Mouse (Mus musculus): ENCODE measurements around the gene Gne. TPM values are rescaled to one million over a fixed set of nuclear protein-coding genes. Genes with fewer than 3 reads are reported as not detected.

The Gne gene
- polyA plus RNA-seq, 1 experiment from 2014 or later: 31.3 TPM

- WGBS: 94% methylated on average over 4 of the region's 4 CpGs
- Histone ChIP-seq H3K27me3 (ENCODE audit: control insufficient read depth, insufficient read depth, low read length) (no peaks in the 10 kb centered on the region), H3K36me3 (ENCODE audit: control insufficient read depth, insufficient read depth, low read length) (peaks cover 97% of the 10 kb centered on the region), H3K9ac (ENCODE audit: low read length) (no peak overlapping the region), H3K9me3 (ENCODE audit: control insufficient read depth, low read length) (no peaks in the 10 kb centered on the region), H3K4me3 (ENCODE audit: control insufficient read depth in 1 of 2, insufficient read depth in 1 of 2, low read depth in 1 of 2, low read length in 2 of 2) (no peak overlapping the region), H3K4me1 (ENCODE audit: control insufficient read depth in 2 of 2, insufficient read depth in 2 of 2, low read length in 2 of 2) (no peaks in the 10 kb centered on the region), H3K4me2 (ENCODE audit: low read length) (no peak overlapping the region), H3K27ac (replicated peaks in 1 of 2; ENCODE audit: control insufficient read depth in 1 of 2, insufficient read depth in 1 of 2, low read depth in 2 of 2, low read length in 2 of 2) (no peak overlapping the region)
- ATAC-seq (ENCODE audit: insufficient number of reproducible peaks, insufficient read depth, low FRiP score, low read depth): no peak
These were observed 43.2 kb downstream of the Gne start for GRCm38 (mm10) chr4:44040802-44041201.

GRCm38 (mm10) chr4:44036455-44036854 is 47.5 kb downstream of the Gne start:
- H3K36me3 ChIP-seq (ENCODE audit: control insufficient read depth, insufficient read depth, low read length): peaks cover 94% of the 10 kb centered on the region
- 83% methylated on average over 5 of the region's 5 CpGs for WGBS
- ATAC-seq (ENCODE audit: insufficient number of reproducible peaks, insufficient read depth, low FRiP score, low read depth): no peak

GRCm38 (mm10) chr4:44031521-44031920 is 52.5 kb downstream of the Gne start:
- Histone ChIP-seq H3K9me3 (ENCODE audit: control insufficient read depth, low read length) (no peaks in the 10 kb centered on the region), H3K27ac (replicated peaks in 1 of 2; ENCODE audit: control insufficient read depth in 1 of 2, insufficient read depth in 1 of 2, low read depth in 2 of 2, low read length in 2 of 2) (peak overlapping the region in 1 of 2 experiments; percentile 7; a peak in 1 of 4 replicates), H3K4me3 (ENCODE audit: control insufficient read depth in 1 of 2, insufficient read depth in 1 of 2, low read depth in 1 of 2, low read length in 2 of 2) (no peak overlapping the region), H3K4me2 (ENCODE audit: low read length) (no peak overlapping the region), H3K27me3 (ENCODE audit: control insufficient read depth, insufficient read depth, low read length) (no peaks in the 10 kb centered on the region), H3K4me1 (ENCODE audit: control insufficient read depth in 2 of 2, insufficient read depth in 2 of 2, low read length in 2 of 2) (peaks cover 21 to 47% of the 10 kb centered on the region in 2 experiments), H3K9ac (ENCODE audit: low read length) (no peak overlapping the region), H3K36me3 (ENCODE audit: control insufficient read depth, insufficient read depth, low read length) (peaks cover 81% of the 10 kb centered on the region)
- 74% methylated on average over 5 of the region's 5 CpGs for WGBS
- no peak for ATAC-seq (ENCODE audit: insufficient number of reproducible peaks, insufficient read depth, low FRiP score, low read depth)

More at GRCm38 (mm10) chr4:44036455-44036854, 47.5 kb downstream of the Gne start:
- Histone ChIP-seq H3K9me3 (ENCODE audit: control insufficient read depth, low read length) (no peaks in the 10 kb centered on the region), H3K4me2 (ENCODE audit: low read length) (no peak overlapping the region), H3K27ac (replicated peaks in 1 of 2; ENCODE audit: control insufficient read depth in 1 of 2, insufficient read depth in 1 of 2, low read depth in 2 of 2, low read length in 2 of 2) (no peak overlapping the region), H3K4me3 (ENCODE audit: control insufficient read depth in 1 of 2, insufficient read depth in 1 of 2, low read depth in 1 of 2, low read length in 2 of 2) (no peak overlapping the region), H3K27me3 (ENCODE audit: control insufficient read depth, insufficient read depth, low read length) (no peaks in the 10 kb centered on the region), H3K9ac (ENCODE audit: low read length) (no peak overlapping the region), H3K4me1 (ENCODE audit: control insufficient read depth in 2 of 2, insufficient read depth in 2 of 2, low read length in 2 of 2) (peaks cover 2 to 3% of the 10 kb centered on the region in 2 experiments; a peak in 2 of 4 replicates)

GRCm38 (mm10) chr4:44029661-44030066 is 54.3 kb downstream of the Gne start:
- peaks cover 82% of the 10 kb centered on the region for H3K36me3 ChIP-seq (ENCODE audit: control insufficient read depth, insufficient read depth, low read length)
- ATAC-seq (ENCODE audit: insufficient number of reproducible peaks, insufficient read depth, low FRiP score, low read depth): peak; percentile 37; the same call in 1 of the 2 replicates
- H3K9ac ChIP-seq (ENCODE audit: low read length): no peak overlapping the region
- H3K4me1 ChIP-seq (ENCODE audit: control insufficient read depth in 2 of 2, insufficient read depth in 2 of 2, low read length in 2 of 2): peaks cover 21 to 47% of the 10 kb centered on the region in 2 experiments
- no peak overlapping the region for H3K4me2 ChIP-seq (ENCODE audit: low read length)
- no peaks in the 10 kb centered on the region for H3K27me3 ChIP-seq (ENCODE audit: control insufficient read depth, insufficient read depth, low read length)
- no peaks in the 10 kb centered on the region for H3K9me3 ChIP-seq (ENCODE audit: control insufficient read depth, low read length)
- H3K4me3 ChIP-seq (ENCODE audit: control insufficient read depth in 1 of 2, insufficient read depth in 1 of 2, low read depth in 1 of 2, low read length in 2 of 2): no peak overlapping the region
- WGBS: 48% methylated on average over 15 of the region's 15 CpGs
- H3K27ac ChIP-seq (replicated peaks in 1 of 2; ENCODE audit: control insufficient read depth in 1 of 2, insufficient read depth in 1 of 2, low read depth in 2 of 2, low read length in 2 of 2): peak overlapping the region; percentile 93 to 98; a peak in 3 of 4 replicates

- Histone ChIP-seq H3K4me1 (ENCODE audit: control insufficient read depth in 2 of 2, insufficient read depth in 2 of 2, low read length in 2 of 2) (peaks cover 21 to 47% of the 10 kb centered on the region in 2 experiments), H3K27me3 (ENCODE audit: control insufficient read depth, insufficient read depth, low read length) (no peaks in the 10 kb centered on the region), H3K36me3 (ENCODE audit: control insufficient read depth, insufficient read depth, low read length) (peaks cover 85% of the 10 kb centered on the region), H3K9ac (ENCODE audit: low read length) (peak overlapping the region; percentile 49), H3K4me3 (ENCODE audit: control insufficient read depth in 1 of 2, insufficient read depth in 1 of 2, low read depth in 1 of 2, low read length in 2 of 2) (no peak overlapping the region), H3K4me2 (ENCODE audit: low read length) (peak overlapping the region; percentile 50), H3K9me3 (ENCODE audit: control insufficient read depth, low read length) (no peaks in the 10 kb centered on the region), H3K27ac (replicated peaks in 1 of 2; ENCODE audit: control insufficient read depth in 1 of 2, insufficient read depth in 1 of 2, low read depth in 2 of 2, low read length in 2 of 2) (peak overlapping the region; percentile 93 to 98)
- 33% methylated on average over 16 of the region's 16 CpGs for WGBS
- ATAC-seq (ENCODE audit: insufficient number of reproducible peaks, insufficient read depth, low FRiP score, low read depth): no peak
These were observed 55.5 kb downstream of the Gne start for GRCm38 (mm10) chr4:44028303-44029135.

GRCm38 (mm10) chr4:44025570-44025969 is 58.4 kb downstream of the Gne start:
- H3K4me1 ChIP-seq (ENCODE audit: control insufficient read depth in 2 of 2, insufficient read depth in 2 of 2, low read length in 2 of 2): peaks cover 16 to 35% of the 10 kb centered on the region in 2 experiments
- H3K9me3 ChIP-seq (ENCODE audit: control insufficient read depth, low read length): no peaks in the 10 kb centered on the region
- no peaks in the 10 kb centered on the region for H3K27me3 ChIP-seq (ENCODE audit: control insufficient read depth, insufficient read depth, low read length)
- WGBS: 93% methylated on average over 6 of the region's 6 CpGs
- H3K9ac ChIP-seq (ENCODE audit: low read length): no peak overlapping the region
- H3K36me3 ChIP-seq (ENCODE audit: control insufficient read depth, insufficient read depth, low read length): peaks cover 87% of the 10 kb centered on the region
- no peak for ATAC-seq (ENCODE audit: insufficient number of reproducible peaks, insufficient read depth, low FRiP score, low read depth)
- no peak overlapping the region for H3K27ac ChIP-seq (replicated peaks in 1 of 2; ENCODE audit: control insufficient read depth in 1 of 2, insufficient read depth in 1 of 2, low read depth in 2 of 2, low read length in 2 of 2)
- no peak overlapping the region for H3K4me2 ChIP-seq (ENCODE audit: low read length)
- no peak overlapping the region for H3K4me3 ChIP-seq (ENCODE audit: control insufficient read depth in 1 of 2, insufficient read depth in 1 of 2, low read depth in 1 of 2, low read length in 2 of 2)

GRCm38 (mm10) chr4:44024241-44024640 is 59.7 kb downstream of the Gne start:
- Histone ChIP-seq H3K9ac (ENCODE audit: low read length) (no peak overlapping the region), H3K4me3 (ENCODE audit: control insufficient read depth in 1 of 2, insufficient read depth in 1 of 2, low read depth in 1 of 2, low read length in 2 of 2) (no peak overlapping the region), H3K27me3 (ENCODE audit: control insufficient read depth, insufficient read depth, low read length) (no peaks in the 10 kb centered on the region), H3K4me1 (ENCODE audit: control insufficient read depth in 2 of 2, insufficient read depth in 2 of 2, low read length in 2 of 2) (peaks cover 4 to 22% of the 10 kb centered on the region in 2 experiments), H3K9me3 (ENCODE audit: control insufficient read depth, low read length) (no peaks in the 10 kb centered on the region), H3K36me3 (ENCODE audit: control insufficient read depth, insufficient read depth, low read length) (peaks cover 92% of the 10 kb centered on the region), H3K4me2 (ENCODE audit: low read length) (no peak overlapping the region), H3K27ac (replicated peaks in 1 of 2; ENCODE audit: control insufficient read depth in 1 of 2, insufficient read depth in 1 of 2, low read depth in 2 of 2, low read length in 2 of 2) (no peak overlapping the region)
- 91% methylated on average over 6 of the region's 6 CpGs for WGBS
- no peak for ATAC-seq (ENCODE audit: insufficient number of reproducible peaks, insufficient read depth, low FRiP score, low read depth)
